ENCODE assay signal across 9 mouse cellular contexts in the genomic region with DNA sequence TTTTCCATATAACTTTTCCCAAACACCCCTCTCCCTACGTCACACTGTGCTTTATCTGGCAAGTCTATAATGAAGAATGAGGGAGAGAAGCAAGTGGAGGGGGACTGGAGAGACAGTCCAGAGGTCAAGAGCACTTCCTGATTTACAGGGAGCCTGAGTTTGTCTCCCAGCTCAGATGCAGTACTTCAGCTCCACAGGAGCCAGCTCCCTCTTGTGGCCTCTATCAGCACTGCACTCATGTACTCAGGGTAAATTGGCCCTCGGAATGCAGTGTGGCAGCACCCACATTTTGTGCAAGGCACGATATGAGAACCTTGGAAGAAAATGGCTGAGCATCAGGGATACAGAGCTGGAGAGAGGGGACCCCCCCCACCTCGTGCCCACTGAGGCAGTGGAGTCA. TPM values are rescaled to one million over a fixed set of nuclear protein-coding genes. Genes with fewer than 3 reads are reported as not detected.
DNase-seq lines count a peak whose midpoint lies in the region; ATAC-seq and TF ChIP-seq lines count a peak whose summit lies in the region.
"Had no signal": no experiment of that assay in that cellular context is flagged by ENCODE, and none has a peak within 500 bp of the region (broad histone marks: within the 10 kb centered on the region; RNA-seq: fewer than 3 reads in every experiment).

No protein-coding gene starts in this region.

- peak; percentile 71 for DNase-seq in forebrain, postnatal 0 days
- peak; percentile 47 for DNase-seq in urinary bladder, postnatal 25 days (ENCODE audit: low spot score)
- DNase-seq in urinary bladder, adult 2 months (ENCODE audit: low spot score), result no peak
- DNase-seq in embryo, embryonic 10.5 days (ENCODE audit: low spot score), result peak; percentile 79
- DNase-seq in kidney, postnatal 25 days, result peak; percentile 66 to 84
- DNase-seq in lung, postnatal 10 days, result peak; percentile 75
- DNase-seq in spleen, adult 2 months (ENCODE audit: low read depth in 1 of 2, low spot score in 2 of 2), result peak in 1 of 2 experiments; percentile 37

- no peaks in the 10 kb centered on the region for H3K27me3 ChIP-seq in forebrain, postnatal 0 days (ENCODE audit: insufficient read depth, low read length)
- no peaks in the 10 kb centered on the region for H3K27me3 ChIP-seq in forebrain, embryonic 15.5 days
- no peaks in the 10 kb centered on the region for H3K27me3 ChIP-seq in spleen, adult 2 months (ENCODE audit: control insufficient read depth, insufficient read depth, low read length)

- no peak overlapping the region for H3K4me3 ChIP-seq in forebrain, postnatal 0 days (ENCODE audit: low read depth, low read length)
- H3K4me3 ChIP-seq in forebrain, embryonic 15.5 days, result no peak overlapping the region
- H3K4me3 ChIP-seq in spleen, adult 2 months (ENCODE audit: extremely low read depth, insufficient read depth, insufficient read length), result no peak overlapping the region

- H3K27ac ChIP-seq in forebrain, postnatal 0 days (ENCODE audit: low read depth, low read length), result no peak overlapping the region
- H3K27ac ChIP-seq in forebrain, embryonic 15.5 days (replicated peaks), result no peak overlapping the region
- no peak overlapping the region for H3K27ac ChIP-seq in spleen, adult 2 months (ENCODE audit: insufficient read depth, low read length)

- 10% methylated on average over 4 of the region's 4 CpGs for WGBS in forebrain, postnatal 0 days
- WGBS in forebrain, embryonic 15.5 days, result 12% methylated on average over 4 of the region's 4 CpGs
- WGBS in spleen, adult 2 months, result 13% methylated on average over 4 of the region's 4 CpGs

- no peak overlapping the region for H3K9ac ChIP-seq in forebrain, postnatal 0 days
- H3K9ac ChIP-seq in forebrain, embryonic 15.5 days (replicated peaks), result no peak overlapping the region

- H3K36me3 ChIP-seq in forebrain, postnatal 0 days (ENCODE audit: insufficient read depth), result no peaks in the 10 kb centered on the region
- no peaks in the 10 kb centered on the region for H3K36me3 ChIP-seq in forebrain, embryonic 15.5 days
- H3K36me3 ChIP-seq in spleen, adult 2 months (ENCODE audit: control insufficient read depth, insufficient read depth, low read length), result no peaks in the 10 kb centered on the region

- H3K4me2 ChIP-seq in forebrain, postnatal 0 days (ENCODE audit: low read depth), result no peak overlapping the region
- H3K4me2 ChIP-seq in forebrain, embryonic 15.5 days (replicated peaks), result no peak overlapping the region

- ATAC-seq in forebrain, postnatal 0 days, result peak; percentile 54; the same call in 1 of the 2 replicates
- no peak for ATAC-seq in forebrain, embryonic 15.5 days (replicated peaks)

- TF ChIP-seq CTCF in forebrain, postnatal 0 days (IDR thresholded peaks at IDR 0.05; ENCODE audit: low read depth), result peak; percentile 94
- peak; percentile 70; the same call in 1 of the 2 replicates for TF ChIP-seq CTCF in spleen, adult 2 months (IDR thresholded peaks at IDR 0.05; ENCODE audit: extremely low read depth, insufficient read depth, insufficient read length, insufficient replicate concordance)

- no peaks in the 10 kb centered on the region for H3K9me3 ChIP-seq in forebrain, postnatal 0 days (ENCODE audit: low read length)
- no peaks in the 10 kb centered on the region for H3K9me3 ChIP-seq in forebrain, embryonic 15.5 days

- H3K4me1 ChIP-seq in forebrain, postnatal 0 days (ENCODE audit: insufficient read depth), result no peaks in the 10 kb centered on the region
- no peaks in the 10 kb centered on the region for H3K4me1 ChIP-seq in forebrain, embryonic 15.5 days
- no peaks in the 10 kb centered on the region for H3K4me1 ChIP-seq in spleen, adult 2 months (ENCODE audit: control insufficient read depth, insufficient read depth, insufficient read length)

- TF ChIP-seq POLR2A in spleen, adult 2 months (IDR thresholded peaks at IDR 0.05; ENCODE audit: low read depth, low read length), result no peak

RNA-seq across cellular contexts. Expression of a gene that starts 15.0 kb away (rescaled TPM):
- total RNA-seq in forebrain, postnatal 0 days (2014; rRNA removed), result 10.1 and 11.8 TPM in 2 replicates
- polyA plus RNA-seq in forebrain, postnatal 0 days (2015; fragmentation: Nextera tagmentation; extraction: Ambion mirVana), result 12.4 and 14.2 TPM in 2 replicates
- 7.3 and 7.7 TPM in 2 replicates for polyA plus RNA-seq in forebrain, embryonic 15.5 days (2015; fragmentation: Nextera tagmentation; extraction: Ambion mirVana)
- 3.4 and 4.1 TPM in 2 replicates for polyA plus RNA-seq in urinary bladder, adult 2 months (2012; rRNA removed)
- 5.1 and 6.2 TPM in 2 replicates for polyA plus RNA-seq in spleen, adult 2 months (2012; rRNA removed)

RNA-seq across cellular contexts. Expression of a gene that starts 15.6 kb away (rescaled TPM):
- 3.6 and 4.7 TPM in 2 replicates for total RNA-seq in forebrain, postnatal 0 days (2014; rRNA removed)
- polyA plus RNA-seq in forebrain, postnatal 0 days (2015; fragmentation: Nextera tagmentation; extraction: Ambion mirVana), result 2.1 and 3.8 TPM in 2 replicates
- polyA plus RNA-seq in forebrain, embryonic 15.5 days (2015; fragmentation: Nextera tagmentation; extraction: Ambion mirVana), result 0.75 and 0.91 TPM in 2 replicates
- polyA plus RNA-seq in urinary bladder, adult 2 months (2012; rRNA removed), result not detected in 2 replicates
- not detected in 2 replicates for polyA plus RNA-seq in spleen, adult 2 months (2012; rRNA removed)

RNA-seq across cellular contexts. Expression of a gene that starts 43.0 kb away (rescaled TPM):
- 4.4 and 5.8 TPM in 2 replicates for total RNA-seq in forebrain, postnatal 0 days (2014; rRNA removed)
- polyA plus RNA-seq in forebrain, postnatal 0 days (2015; fragmentation: Nextera tagmentation; extraction: Ambion mirVana), result 2.9 and 3.4 TPM in 2 replicates
- polyA plus RNA-seq in forebrain, embryonic 15.5 days (2015; fragmentation: Nextera tagmentation; extraction: Ambion mirVana), result 1.5 and 2.4 TPM in 2 replicates
- 1.3 and 1.4 TPM in 2 replicates for polyA plus RNA-seq in urinary bladder, adult 2 months (2012; rRNA removed)
- 1.9 and 2.9 TPM in 2 replicates for polyA plus RNA-seq in spleen, adult 2 months (2012; rRNA removed)

RNA-seq across cellular contexts. Expression of a gene that starts 49.0 kb away (rescaled TPM):
- not detected in 2 replicates for total RNA-seq in forebrain, postnatal 0 days (2014; rRNA removed)
- polyA plus RNA-seq in forebrain, postnatal 0 days (2015; fragmentation: Nextera tagmentation; extraction: Ambion mirVana), result not detected in 2 replicates
- not detected in 2 replicates for polyA plus RNA-seq in forebrain, embryonic 15.5 days (2015; fragmentation: Nextera tagmentation; extraction: Ambion mirVana)
- polyA plus RNA-seq in urinary bladder, adult 2 months (2012; rRNA removed), result 0.15 and 0.21 TPM in 2 replicates
- polyA plus RNA-seq in spleen, adult 2 months (2012; rRNA removed), result 0.07 and 0.22 TPM in 2 replicates
- total RNA-seq: left cerebral cortex, postnatal 36 days had no signal

RNA-seq across cellular contexts. Expression of a gene that starts 54.8 kb away (rescaled TPM):
- 73.9 and 90.1 TPM in 2 replicates for total RNA-seq in forebrain, postnatal 0 days (2014; rRNA removed)
- 37.4 and 45.4 TPM in 2 replicates for polyA plus RNA-seq in forebrain, postnatal 0 days (2015; fragmentation: Nextera tagmentation; extraction: Ambion mirVana)
- 47.2 and 49.7 TPM in 2 replicates for polyA plus RNA-seq in forebrain, embryonic 15.5 days (2015; fragmentation: Nextera tagmentation; extraction: Ambion mirVana)
- polyA plus RNA-seq in urinary bladder, adult 2 months (2012; rRNA removed), result 31.5 and 34.4 TPM in 2 replicates
- 20.6 and 26.2 TPM in 2 replicates for polyA plus RNA-seq in spleen, adult 2 months (2012; rRNA removed)
